Mouse (Mus musculus) lung, embryonic 14.5 days (tissue): Measurements from ENCODE around the gene Ubald2. TPM values are rescaled to one million over a fixed set of nuclear protein-coding genes. Genes with fewer than 3 reads are reported as not detected.
A peak's percentile ranks its signal among the peaks of the same experiment; 100 is the strongest.

Experiments
- ATAC-seq: fragments of 200-750 bp; cut with Nextera tagmentation; 2 replicates; pipeline ENCODE4 v1.8.0; 2017; ENCODE audit warnings: mild to moderate bottlenecking, moderate TSS enrichment, moderate library complexity; ENCODE audit not compliant: insufficient read depth
- DNase-seq: peaks from one replicate; pipeline ENCODE4 v3.0.0-alpha.2; 2015
- H3K27ac ChIP-seq: fragments of 300-500 bp; sonication (generic); 2 replicates; pipeline ENCODE4 v1.5.1; 2014; ENCODE audit warnings: low read depth, mild to moderate bottlenecking, moderate library complexity
- H3K27me3 ChIP-seq: fragments of 300-500 bp; sonication (generic); 2 replicates; pipeline ENCODE4 v1.6.1; 2014; ENCODE audit warnings: low read length, control low read depth; ENCODE audit not compliant: insufficient read depth
- H3K36me3 ChIP-seq: fragments of 300-500 bp; sonication (generic); 2 replicates; pipeline ENCODE4 v1.6.1; 2014; ENCODE audit warnings: control low read depth; ENCODE audit not compliant: insufficient read depth
- H3K4me1 ChIP-seq: fragments of 300-500 bp; sonication (generic); 2 replicates; pipeline ENCODE4 v1.6.1; 2014; ENCODE audit warnings: antibody characterized with exemption, control low read depth; ENCODE audit not compliant: insufficient read depth
- H3K4me2 ChIP-seq: fragments of 300-500 bp; sonication (generic); 2 replicates; pipeline ENCODE4 v1.6.1; 2014; ENCODE audit warnings: mild to moderate bottlenecking
- H3K4me3 ChIP-seq: fragments of 300-500 bp; sonication (generic); 2 replicates; pipeline ENCODE4 v1.5.1; 2014; ENCODE audit warnings: low read depth, low read length
- H3K9ac ChIP-seq: fragments of 300-500 bp; sonication (generic); 2 replicates; pipeline ENCODE4 v1.6.1; 2014
- H3K9me3 ChIP-seq: fragments of 300-500 bp; sonication (generic); 2 replicates; pipeline ENCODE4 v1.6.1; 2016; ENCODE audit warnings: low read depth, low read length, control low read depth
- CTCF ChIP-seq: IDR thresholded peaks from 2 replicates; pipeline ENCODE4 v1.5.1; 2016; ENCODE audit warnings: antibody characterized with exemption, low read depth
- WGBS: fragments of 180-500 bp; shearing (Covaris S2); extraction: QIAGEN DNeasy Blood & Tissue Kit; methylation state at CpG from one replicate; pipeline ENCODE4 v1.1.7; 2014; 5-methylcytosine and 5-hydroxymethylcytosine counted together
- polyA plus RNA-seq: library from polyadenylated mRNA; unstranded; fragments of >200 nt; fragmentation: Nextera tagmentation; extraction: Ambion mirVana; gene quantifications from 2 replicates; pipeline ENCODE4 v1.2.1, GENCODE M21; 2014

Gene Ubald2
- polyA plus RNA-seq, 1 experiment from 2014 or later: 64.9 TPM

DNA sequence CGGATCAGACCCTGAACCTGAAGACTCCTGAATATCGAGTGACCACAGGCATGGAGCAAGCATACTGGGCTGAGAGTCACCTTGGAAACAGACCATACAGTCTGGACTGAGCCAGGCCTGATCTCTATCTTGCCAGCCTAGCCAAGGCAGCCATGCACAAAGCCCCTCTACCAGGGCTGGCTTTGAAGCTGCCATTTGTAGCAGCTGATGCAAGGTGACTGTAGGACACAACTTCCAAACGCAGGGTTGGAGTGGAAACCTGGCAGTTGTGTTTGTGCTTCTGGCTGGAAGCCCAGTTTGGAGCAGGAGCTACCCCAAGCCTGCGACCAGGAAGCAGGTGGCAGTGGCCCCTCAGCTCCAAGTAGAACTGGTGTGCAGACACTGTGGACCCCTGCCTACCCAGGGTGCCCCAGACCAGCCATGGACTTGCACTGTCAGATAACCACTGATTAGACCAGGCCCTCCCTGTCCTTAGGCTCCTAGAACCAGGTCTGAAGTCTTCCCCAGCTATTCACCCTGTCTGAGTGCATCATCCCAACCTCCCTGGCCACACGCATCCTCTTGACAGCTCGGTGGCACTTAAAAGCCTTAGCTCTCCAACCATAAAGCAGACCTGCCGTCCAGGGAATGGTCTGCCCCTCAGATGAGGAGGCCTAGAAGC, 6.6 kb downstream of the Ubald2 start:
- H3K9me3 ChIP-seq: no peaks in the 10 kb centered on the region
- H3K9ac ChIP-seq: no peak overlapping the region
- no peaks in the 10 kb centered on the region for H3K27me3 ChIP-seq
- H3K4me3 ChIP-seq: no peak overlapping the region
- WGBS: 56% methylated on average over 7 of the region's 7 CpGs
- TF ChIP-seq CTCF: no peak
- peaks cover 3% of the 10 kb centered on the region; the same call in 1 of the 2 replicates for H3K4me1 ChIP-seq
- H3K27ac ChIP-seq: peak overlapping the region; percentile 2; the same call in 1 of the 2 replicates
- DNase-seq: peak; percentile 52
- ATAC-seq: no peak
- peaks cover 40% of the 10 kb centered on the region for H3K36me3 ChIP-seq
- H3K4me2 ChIP-seq: no peak overlapping the region

DNA sequence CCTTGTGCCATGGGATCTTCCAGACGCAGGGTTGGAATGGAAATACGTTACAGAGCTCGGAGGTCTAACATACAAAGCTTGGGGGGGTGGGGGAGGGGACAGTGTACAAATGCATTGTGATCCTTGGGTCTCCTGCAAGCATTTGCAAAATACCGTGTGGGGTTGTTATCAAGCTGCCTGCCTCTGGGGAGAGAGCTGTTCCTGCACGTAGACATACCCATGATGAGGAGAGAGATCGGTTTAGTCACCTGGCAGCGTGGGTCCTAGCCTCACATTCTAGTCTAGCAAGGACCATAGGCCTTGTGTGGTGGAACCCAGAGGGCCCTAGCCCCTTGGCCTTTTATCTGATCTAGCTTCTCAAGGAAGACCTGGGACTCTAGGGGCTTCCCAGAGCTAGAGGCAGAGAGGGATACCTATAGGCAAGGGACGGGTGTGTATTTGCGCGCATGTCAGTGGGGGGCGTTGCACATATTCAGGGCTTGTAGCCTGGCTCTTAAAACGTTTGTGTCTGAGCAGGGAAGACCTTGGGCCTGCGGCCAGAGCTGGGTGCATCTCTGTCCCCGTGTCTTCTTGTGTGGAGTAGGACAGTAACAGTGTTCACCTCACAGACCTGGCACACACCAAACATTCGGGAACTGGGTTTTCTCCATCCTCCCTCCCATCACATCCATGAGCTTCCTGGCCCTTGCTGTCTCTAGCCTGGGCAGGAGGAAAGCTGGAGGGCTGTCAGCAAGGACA, 8.4 kb downstream of the Ubald2 start:
- Histone ChIP-seq H3K27me3 (peaks cover 12% of the 10 kb centered on the region; the same call in 1 of the 2 replicates), H3K4me2 (no peak overlapping the region), H3K9ac (no peak overlapping the region), H3K4me3 (no peak overlapping the region), H3K27ac (no peak overlapping the region), H3K9me3 (no peaks in the 10 kb centered on the region), H3K36me3 (peaks cover 23% of the 10 kb centered on the region), H3K4me1 (no peaks in the 10 kb centered on the region)
- ATAC-seq (no peak), DNase-seq (no peak)
- 70% methylated on average over 15 of the region's 15 CpGs for WGBS
- TF ChIP-seq CTCF: no peak

DNA sequence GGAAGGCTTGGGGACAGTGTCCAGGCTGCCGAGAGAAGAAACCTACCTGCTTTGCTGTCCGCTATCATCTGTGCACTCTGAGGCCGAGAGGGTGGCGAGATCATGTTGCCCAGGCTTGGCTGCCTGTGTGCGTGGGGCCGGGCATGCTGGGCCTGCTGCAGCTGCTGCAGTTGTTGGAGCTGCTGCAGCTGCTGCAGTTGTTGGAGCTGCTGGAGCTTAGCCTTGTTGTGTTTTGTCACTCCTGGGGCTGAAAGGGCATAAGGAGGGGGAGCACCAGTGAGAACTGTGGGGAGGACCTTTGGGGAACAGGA, 8.9 kb downstream of the Ubald2 start:
- WGBS: 46% methylated on average over 6 of the region's 6 CpGs
- Histone ChIP-seq H3K4me2 (no peak overlapping the region), H3K4me3 (no peak overlapping the region), H3K27ac (no peak overlapping the region), H3K27me3 (peaks cover 12% of the 10 kb centered on the region; the same call in 1 of the 2 replicates), H3K4me1 (no peaks in the 10 kb centered on the region), H3K9ac (no peak overlapping the region), H3K36me3 (peaks cover 17% of the 10 kb centered on the region), H3K9me3 (no peaks in the 10 kb centered on the region)
- DNase-seq (no peak), ATAC-seq (no peak)
- no peak for TF ChIP-seq CTCF

DNA sequence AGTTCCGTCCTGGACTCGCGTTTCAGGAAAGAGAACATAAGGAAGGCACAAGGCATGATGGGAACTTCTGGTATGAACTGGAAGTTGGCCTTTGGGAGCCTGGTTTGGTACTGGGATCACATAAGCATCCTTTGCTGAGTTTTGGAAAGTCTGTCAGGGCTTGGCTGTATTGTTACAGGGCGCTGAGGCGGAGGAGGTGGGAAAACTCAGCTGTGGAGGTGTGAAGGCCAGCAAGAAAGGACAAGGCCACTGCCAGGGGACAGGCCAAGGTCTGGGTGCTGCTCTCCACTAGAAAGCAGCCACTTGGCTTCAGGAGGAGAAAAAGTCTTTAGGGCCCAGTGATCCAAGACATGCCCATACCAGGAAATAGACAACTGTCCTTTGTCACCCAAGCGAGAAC, 9.4 kb downstream of the Ubald2 start:
- no peak for DNase-seq
- 79% methylated on average over 6 of the region's 6 CpGs for WGBS
- H3K9me3 ChIP-seq: no peaks in the 10 kb centered on the region

DNA sequence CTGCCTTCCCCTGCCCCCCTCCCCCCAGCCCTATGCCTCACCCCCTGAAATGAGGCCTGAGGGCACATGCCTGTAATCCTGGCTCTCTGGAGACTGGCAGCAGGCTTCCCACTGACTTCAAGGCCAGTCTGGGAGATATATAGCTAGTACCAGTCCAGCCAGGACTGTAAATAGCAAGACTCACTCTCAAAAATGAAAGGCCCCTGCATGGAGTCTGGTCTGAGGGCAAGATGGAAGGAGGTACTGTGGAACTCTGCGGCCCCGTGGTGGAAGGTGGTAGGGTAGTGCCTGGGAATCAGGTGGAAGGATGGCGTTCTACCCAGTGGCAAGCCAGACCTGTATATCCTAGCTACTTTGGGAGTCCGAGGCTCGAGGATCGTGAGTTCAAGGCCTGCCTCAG, 10.0 kb downstream of the Ubald2 start:
- no peak for ATAC-seq
- no peak overlapping the region for H3K27ac ChIP-seq
- H3K9me3 ChIP-seq: no peaks in the 10 kb centered on the region
- TF ChIP-seq CTCF: no peak
- no peak overlapping the region for H3K4me2 ChIP-seq
- no peak overlapping the region for H3K9ac ChIP-seq
- no peak overlapping the region for H3K4me3 ChIP-seq
- H3K36me3 ChIP-seq: peaks cover 15% of the 10 kb centered on the region
- H3K4me1 ChIP-seq: no peaks in the 10 kb centered on the region
- DNase-seq: no peak
- H3K27me3 ChIP-seq: peaks cover 12% of the 10 kb centered on the region; the same call in 1 of the 2 replicates
- WGBS: 80% methylated on average over 6 of the region's 6 CpGs

More for the DNA sequence above, 9.4 kb downstream of the Ubald2 start:
- TF ChIP-seq CTCF: no peak
- no peak for ATAC-seq
- Histone ChIP-seq H3K4me1 (no peaks in the 10 kb centered on the region), H3K9ac (no peak overlapping the region), H3K4me2 (no peak overlapping the region), H3K36me3 (peaks cover 17% of the 10 kb centered on the region), H3K27me3 (peaks cover 12% of the 10 kb centered on the region; the same call in 1 of the 2 replicates), H3K27ac (no peak overlapping the region), H3K4me3 (no peak overlapping the region)

DNA sequence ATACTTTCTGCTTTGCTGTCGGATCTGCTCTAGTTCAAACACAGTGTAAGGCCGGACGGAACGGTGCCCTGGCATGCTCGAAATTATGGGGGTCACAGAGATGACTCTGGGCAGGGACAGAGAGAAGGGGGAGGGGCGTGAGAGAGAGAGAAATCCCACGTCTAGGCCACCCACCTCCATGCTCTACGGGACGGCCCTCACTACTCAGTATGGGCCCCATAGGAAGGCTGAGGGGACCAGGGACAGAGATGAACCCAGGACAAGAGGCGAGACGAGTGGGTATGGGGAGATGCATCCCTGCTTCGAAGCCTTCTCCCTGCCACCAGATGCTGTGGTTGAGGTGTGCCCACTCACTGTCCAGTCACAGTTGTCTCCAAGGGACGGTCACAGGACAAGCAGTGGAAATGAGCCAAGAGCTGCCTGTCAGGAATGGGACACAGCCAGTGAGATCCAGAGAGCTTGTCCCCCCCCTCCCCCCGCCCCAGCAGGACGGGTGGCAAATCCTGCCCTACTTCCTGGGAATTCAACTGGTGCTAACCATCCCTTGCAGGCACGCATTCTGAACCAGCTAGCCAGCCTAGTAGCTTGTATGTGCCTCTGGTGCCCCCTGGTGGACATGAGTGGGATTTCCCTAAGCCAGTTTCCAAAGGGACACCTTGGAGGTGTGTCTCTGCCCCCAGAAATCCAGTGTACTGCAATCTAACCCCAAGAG, 11.9 kb downstream of the Ubald2 start:
- ATAC-seq (peak; percentile 71), DNase-seq (peak; percentile 97)
- H3K4me2 ChIP-seq: peak overlapping the region; percentile 36
- H3K4me3 ChIP-seq: no peak overlapping the region
- no peaks in the 10 kb centered on the region for H3K9me3 ChIP-seq
- WGBS: 17% methylated on average over 16 of the region's 16 CpGs
- peak; percentile 98 for TF ChIP-seq CTCF
- no peaks in the 10 kb centered on the region for H3K4me1 ChIP-seq
- H3K9ac ChIP-seq: no peak overlapping the region; the same call in 1 of the 2 replicates
- H3K36me3 ChIP-seq: no peaks in the 10 kb centered on the region
- no peak overlapping the region for H3K27ac ChIP-seq
- peaks cover 12% of the 10 kb centered on the region; the same call in 1 of the 2 replicates for H3K27me3 ChIP-seq
